Mouse (Mus musculus) cerebellum, postnatal 10 days (tissue): ENCODE results near the gene Ppp1r14a.
A peak's percentile ranks its signal among the peaks of the same experiment; 100 is the strongest.

ENCODE experiments used
- DNase-seq, 2 experiments: peaks; one replicate each; pipeline ENCODE4 v3.0.0; 2021; ENCODE audit warnings: mixed read lengths in 2 of 2

Gene Ppp1r14a

DNA sequence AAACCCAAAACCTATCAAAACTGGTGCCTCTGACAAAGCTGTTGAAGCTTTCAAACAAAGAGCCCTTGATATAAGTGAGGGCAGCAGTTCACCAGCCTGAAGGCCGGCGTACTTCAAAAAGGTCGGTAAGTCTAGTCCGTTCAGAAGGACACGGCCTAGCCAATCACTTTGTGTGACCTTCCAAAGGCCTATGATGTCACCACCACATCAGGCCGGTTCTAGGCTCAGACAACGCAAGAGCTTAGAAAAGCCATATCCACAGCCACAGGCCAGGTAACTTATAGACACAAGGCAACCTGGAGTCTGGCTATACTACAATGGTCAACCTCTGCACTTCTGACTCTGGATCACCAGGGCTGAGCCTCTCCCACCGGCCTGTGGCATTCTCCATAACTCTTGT is 9.2 kb upstream of the Ppp1r14a start:
- no peak for DNase-seq

GRCm38 (mm10) chr7:29280801-29281200 is 8.3 kb upstream of the Ppp1r14a start:
- peak in 1 of 2 experiments; percentile 42 for DNase-seq

- DNase-seq: peak; percentile 83 to 85
These were observed 7.7 kb upstream of the Ppp1r14a start, which contains the start of gene Spint2 for GRCm38 (mm10) chr7:29281201-29282073. Gene Spint2, minus strand, starts transcription at chr7:29281912.

DNA sequence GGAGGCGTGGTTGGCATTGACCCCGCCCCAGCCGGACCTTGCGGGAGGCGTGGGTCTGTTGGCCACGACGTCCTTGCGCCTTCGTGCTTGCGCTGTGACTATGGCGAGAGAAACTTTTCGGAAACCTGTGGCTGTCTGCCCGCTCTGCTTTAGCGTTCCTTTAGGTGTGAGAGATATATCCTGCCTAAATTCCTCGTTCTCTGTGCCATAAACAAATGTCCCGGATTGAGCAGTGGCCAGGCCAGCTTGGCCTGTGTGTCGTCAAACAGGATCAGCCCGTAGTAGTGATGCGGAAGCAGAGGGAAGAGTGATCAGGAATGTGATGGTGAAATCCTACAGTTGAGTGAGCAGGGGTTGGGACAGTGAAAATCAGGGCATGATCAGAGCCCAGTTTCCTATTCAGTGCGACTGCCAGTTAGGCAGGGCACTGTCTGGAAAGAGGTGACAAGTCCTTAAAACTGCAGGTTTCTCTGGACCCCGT is 7.0 kb upstream of the Ppp1r14a start:
- no peak for DNase-seq

- no peak for DNase-seq
These were observed 5.2 kb upstream of the Ppp1r14a start for GRCm38 (mm10) chr7:29283876-29284275.

- no peak for DNase-seq
These were observed 4.6 kb upstream of the Ppp1r14a start for GRCm38 (mm10) chr7:29284523-29284922.

GRCm38 (mm10) chr7:29287481-29287880 is 1.6 kb upstream of the Ppp1r14a start:
- DNase-seq: no peak

- DNase-seq: no peak
These were observed 1.0 kb upstream of the Ppp1r14a start for GRCm38 (mm10) chr7:29288079-29288478.

DNA sequence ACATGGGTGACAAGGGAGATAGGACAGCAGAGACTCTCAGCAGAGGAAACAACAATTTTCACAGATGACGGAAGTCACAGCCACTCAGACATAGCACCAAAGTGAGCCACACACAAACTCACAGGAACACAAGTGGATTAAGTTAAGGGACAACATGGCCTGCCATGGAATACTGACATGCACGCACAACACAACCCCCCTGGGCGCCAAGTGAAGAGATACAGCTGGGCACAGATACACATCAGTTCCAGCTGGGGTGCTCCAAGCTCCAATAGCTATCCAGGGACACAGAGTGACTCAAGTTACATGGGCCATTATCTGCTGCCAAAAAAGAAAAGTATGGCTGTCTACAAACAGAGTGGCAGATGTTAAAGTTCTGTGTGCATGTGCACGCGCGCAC is 748 bp downstream of the Ppp1r14a start:
- no peak for DNase-seq

- DNase-seq: peak; percentile 63 to 79
These were observed 1.8 kb downstream of the Ppp1r14a start for GRCm38 (mm10) chr7:29290691-29291485.

DNA sequence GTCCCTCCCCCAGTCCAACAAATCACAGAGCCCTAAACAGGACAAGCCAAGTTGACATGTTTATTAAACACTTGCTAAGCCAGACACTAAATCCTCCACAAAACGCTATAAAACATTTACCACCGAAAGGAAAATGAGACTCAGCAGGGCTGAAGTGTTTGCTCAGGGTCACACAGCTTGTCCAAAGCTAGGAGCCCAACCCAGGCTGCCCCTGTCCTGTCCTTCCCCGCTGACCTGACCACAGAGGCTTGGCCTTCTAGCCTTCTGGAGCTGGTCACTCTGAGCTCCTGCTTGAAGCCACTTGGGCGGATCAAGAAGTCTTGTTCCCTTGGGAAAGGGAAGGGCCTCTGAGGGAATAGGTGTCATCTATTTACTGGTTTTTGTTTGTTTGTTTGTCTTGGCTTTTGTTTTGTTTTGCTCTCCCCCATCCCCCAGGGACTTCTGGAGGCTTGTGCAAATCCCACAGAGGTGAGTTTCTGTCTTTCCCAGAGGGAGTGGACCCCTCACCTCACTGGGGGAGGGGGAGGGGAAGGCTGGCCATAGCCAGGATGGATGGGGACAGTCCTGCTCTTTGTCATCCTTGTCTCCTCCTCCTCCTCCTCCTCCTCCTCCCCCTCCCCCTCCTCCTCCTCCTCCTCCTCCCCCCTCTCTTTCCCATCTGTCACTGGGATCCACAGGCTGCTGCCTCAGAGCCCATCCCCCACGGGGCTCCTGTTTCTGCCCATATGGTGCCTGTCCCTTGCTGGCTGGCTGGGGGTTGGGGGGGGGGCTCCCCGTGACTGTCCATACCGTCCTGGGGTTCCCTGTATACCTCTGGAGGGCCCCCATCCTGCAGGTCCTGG is 2.7 kb downstream of the Ppp1r14a start:
- peak; percentile 86 to 91 for DNase-seq

DNA sequence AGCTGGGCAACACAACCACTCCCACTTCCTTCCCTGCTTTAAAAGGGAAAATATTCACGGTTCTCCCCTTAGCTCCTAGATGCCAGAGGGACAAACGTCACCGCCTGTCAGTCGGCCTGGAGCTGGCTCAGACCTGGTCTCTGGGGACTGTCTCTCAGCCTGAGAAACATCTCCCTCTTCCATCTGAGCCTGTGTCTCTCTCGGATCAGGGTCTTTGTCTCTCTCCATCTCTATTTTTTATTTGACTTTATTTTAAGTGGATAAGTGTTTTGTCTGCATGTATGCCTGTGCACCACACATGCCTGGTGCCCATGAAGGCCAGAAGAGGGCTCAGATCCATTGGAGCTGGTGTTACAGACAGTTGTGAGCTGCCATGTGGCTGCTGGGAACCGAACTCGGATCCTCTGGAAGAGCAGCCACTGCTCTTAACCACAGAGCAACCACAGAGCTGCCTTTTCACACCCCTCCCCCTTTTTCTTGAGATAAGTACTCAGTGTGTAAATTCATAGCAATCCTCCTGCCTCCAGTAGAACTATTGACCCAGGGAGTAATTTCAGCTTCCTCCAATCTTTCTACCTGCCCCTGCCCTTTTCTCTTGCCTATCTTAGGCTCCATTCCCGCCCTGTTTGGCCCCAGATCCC is 3.5 kb downstream of the Ppp1r14a start:
- peak; percentile 73 to 79 for DNase-seq

DNA sequence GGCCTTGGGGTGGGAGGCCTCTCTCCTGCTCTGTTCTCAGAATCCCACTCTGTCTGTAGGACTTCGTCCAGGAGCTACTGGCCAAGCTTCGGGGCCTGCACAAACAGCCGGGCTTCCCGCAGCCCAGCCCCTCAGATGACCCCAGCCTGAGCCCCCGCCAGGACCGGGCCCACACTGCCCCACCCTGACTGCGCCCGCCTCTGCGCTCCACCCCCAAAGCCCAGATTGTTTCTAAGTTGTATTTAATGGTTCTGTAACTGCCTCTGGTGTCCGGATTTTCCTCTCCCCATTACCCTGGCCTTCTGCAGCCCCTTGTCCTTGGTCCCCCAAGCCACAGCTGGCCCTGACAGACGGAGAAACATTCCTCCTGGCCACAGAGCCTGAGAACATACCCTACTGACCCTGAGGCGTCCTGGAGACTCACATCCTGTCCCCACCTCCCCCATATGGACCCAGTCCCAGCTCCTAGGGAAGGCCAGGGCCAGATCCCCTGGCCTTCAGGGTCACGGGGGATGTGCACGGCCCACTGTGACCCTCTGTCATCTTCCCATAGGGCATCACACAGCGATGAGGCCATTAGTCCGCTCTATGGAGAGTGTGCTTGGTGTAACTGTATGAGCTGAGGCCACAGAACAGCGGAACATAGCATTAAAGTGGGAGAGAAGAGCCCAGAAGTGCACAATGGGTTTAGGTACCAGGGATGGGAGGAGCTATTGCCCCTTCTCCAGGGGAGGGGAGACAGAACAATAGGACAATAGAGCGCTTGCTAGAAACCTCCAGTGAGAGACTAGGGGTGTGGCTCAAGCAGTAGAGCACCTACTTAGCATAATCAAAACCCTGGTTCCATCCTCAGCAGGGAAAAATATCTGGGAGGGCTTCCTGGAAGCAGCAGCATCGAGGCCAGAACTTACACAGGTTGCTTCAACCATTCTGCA is 4.3 kb downstream of the Ppp1r14a start:
- peak in 1 of 2 experiments; percentile 61 for DNase-seq

DNA sequence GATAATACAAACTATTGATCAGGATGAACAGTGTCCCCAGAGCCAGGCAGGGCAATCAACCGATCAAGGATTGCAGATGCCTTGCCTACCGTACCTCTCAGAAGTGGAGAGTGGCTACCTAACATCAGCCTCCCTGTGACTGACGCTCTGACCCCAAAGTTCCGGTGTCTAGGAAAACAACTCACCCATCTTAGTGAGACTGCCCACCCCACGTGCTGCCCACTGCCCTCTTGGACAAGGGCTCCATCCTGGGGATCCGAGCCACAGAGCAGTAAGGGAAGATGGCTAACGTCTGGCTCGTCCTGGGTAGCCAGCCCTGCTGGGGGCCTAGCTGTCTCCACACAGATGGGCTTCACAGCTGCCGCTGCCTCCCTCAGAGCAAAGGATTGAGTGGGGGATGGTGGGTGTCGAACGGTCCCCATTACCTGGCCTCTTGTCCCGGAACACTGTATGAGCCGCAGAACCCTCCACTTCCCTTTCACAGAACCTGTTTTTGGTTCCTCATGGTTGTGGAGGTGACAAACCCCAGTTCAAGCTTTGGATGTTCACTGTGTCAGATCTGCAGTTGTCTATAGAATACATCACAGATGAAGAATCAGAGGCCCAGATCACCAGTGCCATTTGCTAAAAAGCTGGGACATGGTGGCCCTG is 5.1 kb downstream of the Ppp1r14a start:
- DNase-seq: no peak

GRCm38 (mm10) chr7:29295861-29296647 is 6.9 kb downstream of the Ppp1r14a start:
- peak in 1 of 2 experiments; percentile 9 for DNase-seq

DNA sequence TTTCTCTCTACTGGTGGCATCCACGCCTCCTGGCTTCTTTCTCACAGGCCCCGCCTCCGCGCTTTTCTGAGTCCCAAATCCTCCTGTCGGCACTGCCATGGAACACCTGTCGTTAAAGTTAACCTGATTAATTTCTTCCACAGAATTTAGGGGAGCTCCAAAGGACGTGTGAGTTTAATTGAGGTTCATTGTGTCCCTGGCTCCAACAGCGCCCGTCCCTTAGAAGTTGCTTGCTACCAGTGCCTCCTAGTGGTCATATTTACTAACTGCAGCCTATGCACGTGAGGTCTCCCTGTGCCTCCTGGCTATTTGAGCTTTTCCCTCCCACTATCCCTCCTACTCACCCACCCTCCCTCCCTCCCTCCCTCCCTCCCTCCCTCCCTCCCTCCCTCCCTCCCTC is 7.9 kb downstream of the Ppp1r14a start:
- DNase-seq: peak; percentile 81 to 87

- peak; percentile 91 to 95 for DNase-seq
These were observed 12.0 kb downstream of the Ppp1r14a start for GRCm38 (mm10) chr7:29301127-29301566.

DNA sequence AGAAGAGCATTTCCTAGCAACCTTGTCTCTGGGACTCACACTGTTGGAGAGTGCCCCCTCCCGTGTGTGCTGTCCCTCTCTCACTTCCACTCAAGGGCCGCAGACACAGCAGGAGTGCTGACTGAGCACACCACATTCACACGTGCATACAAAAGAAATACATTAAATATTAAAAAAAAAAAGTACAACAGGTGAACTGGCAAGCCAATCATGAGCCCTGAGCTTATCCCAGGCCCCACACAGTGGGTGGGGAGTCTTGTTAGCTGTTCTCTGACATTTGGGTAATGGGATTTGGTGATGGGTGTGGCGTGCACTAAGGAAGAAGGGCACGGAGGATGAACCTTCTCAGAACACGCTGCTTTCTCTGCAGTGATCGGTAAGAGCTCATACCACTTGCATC is 13.5 kb downstream of the Ppp1r14a start:
- peak in 1 of 2 experiments; percentile 14 for DNase-seq

DNA sequence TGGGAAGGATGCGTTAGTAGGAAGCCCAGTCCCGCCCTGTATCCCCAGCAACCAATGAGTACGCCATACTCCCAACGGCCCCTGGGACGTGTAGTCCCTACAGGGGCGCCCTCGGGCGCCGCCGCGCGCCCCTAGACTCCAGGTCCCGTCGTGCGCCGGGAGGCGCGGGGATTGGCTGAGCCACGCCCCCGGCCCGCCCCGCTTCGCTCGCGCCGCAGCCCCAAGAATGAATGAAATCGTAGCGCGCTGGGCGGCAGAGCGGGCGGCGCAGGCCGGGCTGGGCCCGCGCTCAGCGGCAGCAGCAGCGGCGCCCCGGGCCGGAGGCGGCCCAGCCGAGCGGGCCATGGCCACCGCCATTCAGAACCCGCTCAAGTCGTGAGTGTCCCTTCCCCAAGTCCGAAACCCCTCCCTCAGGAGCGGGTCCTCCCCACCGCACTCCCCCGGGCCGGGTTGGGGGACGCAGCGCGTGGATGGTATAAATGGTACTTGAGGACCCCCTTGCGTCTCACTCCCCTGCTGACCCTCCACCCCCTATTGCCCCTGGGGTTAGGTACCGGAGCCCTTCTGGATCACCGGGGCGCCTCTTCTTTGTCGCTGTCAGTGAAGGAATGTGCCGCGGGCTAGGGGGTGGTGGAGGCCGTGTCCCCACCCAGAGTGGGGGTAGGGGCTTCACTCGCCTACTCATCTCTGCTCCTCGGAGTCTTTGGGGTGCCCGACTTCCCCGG is 14.8 kb downstream of the Ppp1r14a start, which contains the start of gene Dpf1:
Gene Dpf1 (plus strand): TSS at position 214 of the 725 bp plus-strand sequence.
- DNase-seq: peak; percentile 85 to 91
